Mouse (Mus musculus): ENCODE results near the gene Srsf3. TPM values are rescaled to one million over a fixed set of nuclear protein-coding genes. Genes with fewer than 3 reads are reported as not detected.

The Srsf3 gene
- total RNA-seq, 1 experiment from 2014 or later, result 1,077 TPM

DNA sequence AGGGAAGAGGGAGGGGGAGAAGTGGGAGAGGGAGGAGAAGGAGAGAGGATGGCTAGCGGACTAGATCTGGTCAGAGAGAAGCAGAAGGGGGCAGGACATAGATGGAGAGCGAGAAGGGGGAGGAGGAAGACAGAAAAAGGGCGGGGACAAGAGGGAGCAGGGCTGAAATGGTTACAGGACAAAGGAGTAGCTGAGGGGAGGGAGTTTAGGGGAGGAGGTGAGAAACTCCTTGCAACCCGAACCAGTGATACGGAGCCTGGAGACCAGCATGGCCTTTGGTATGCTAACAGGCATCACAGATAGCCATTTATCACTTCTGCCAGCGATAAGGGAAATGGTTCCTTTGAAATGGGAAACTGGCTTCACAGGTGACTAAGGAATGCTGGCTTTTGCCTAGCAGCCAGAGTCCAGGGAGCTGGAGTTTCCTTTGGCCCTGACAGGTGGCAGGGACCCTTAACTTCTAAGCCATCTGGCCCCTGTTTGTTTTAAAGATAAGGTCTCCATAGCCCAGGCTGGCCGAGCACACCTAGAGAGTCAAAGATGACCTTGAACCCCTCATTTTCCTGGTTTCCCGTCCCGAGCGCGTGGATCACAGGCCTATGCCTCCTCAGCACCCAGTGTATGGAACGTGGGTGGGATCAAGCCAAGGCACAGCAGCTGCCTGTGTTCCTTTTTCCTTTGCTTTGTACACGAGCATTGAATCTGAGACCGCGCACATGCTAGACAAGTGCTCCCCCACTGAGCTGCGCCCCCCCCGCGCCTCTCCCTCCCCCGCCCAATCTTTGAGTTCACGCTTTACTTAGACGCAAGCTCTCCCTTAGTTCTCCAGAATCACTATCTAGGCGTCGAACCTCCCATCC is 48.6 kb downstream of the Srsf3 start:
- ATAC-seq (replicated peaks; ENCODE audit: low read depth, poor library complexity, severe bottlenecking), result peak; percentile 24; the same call in 1 of the 2 replicates

DNA sequence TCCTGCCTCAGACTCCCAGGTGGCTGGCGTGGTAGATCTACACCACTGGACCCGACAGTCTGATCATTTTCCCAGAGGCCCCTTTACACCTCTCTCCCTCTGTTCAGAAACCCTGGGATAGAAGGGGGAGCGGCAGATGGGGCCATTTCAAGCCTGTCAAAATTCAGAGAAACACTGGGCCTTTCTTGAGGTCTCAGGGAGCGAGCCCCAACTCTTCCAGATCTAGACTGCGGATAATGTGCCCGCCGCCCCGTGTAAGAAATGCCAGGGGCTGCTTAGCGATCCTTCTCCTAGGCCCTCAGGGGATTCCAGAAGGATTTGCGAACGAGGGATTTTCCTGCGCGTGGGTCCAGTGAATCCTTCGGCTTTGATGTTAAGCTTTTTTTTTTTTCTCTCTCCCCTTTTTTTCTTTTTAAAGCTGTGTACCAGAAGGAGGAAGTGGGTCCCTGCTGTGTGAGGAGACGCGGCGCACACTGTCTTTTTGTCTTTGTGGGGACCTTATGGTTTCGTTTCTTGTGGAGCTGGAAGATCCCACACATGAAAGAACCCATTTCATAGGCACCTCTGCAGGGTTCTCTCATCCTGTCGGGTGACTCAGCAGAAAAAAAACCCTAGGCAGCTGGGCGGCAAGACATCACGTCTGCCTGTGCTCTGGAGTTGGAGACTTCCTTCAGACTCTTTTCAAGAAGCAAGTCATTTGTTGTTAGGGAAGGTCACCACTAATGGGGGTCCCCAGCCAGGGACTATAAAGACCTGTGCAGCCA is 49.4 kb downstream of the Srsf3 start:
- ATAC-seq (replicated peaks; ENCODE audit: low read depth, poor library complexity, severe bottlenecking), result peak; percentile 67

DNA sequence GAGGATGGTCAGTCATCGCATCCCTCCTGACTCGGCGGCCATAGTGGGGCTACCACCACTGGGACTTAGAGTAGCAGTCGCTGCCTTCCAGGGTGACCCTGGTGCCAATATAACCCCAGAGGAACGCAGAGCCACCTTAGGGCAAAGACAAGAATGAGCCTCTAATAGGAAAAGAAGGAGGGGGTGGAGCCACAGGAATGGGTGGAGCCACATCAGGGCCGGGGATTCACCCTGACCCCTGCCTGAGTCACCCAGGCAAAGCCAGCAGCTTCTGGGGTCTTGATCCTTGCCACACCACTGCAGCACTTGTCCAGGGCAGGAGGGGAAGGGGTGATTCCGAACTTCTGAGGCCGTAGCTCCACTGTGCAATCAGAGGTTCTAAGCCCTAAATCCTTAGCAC is 51.2 kb downstream of the Srsf3 start:
- ATAC-seq (replicated peaks; ENCODE audit: low read depth, poor library complexity, severe bottlenecking), result no peak

DNA sequence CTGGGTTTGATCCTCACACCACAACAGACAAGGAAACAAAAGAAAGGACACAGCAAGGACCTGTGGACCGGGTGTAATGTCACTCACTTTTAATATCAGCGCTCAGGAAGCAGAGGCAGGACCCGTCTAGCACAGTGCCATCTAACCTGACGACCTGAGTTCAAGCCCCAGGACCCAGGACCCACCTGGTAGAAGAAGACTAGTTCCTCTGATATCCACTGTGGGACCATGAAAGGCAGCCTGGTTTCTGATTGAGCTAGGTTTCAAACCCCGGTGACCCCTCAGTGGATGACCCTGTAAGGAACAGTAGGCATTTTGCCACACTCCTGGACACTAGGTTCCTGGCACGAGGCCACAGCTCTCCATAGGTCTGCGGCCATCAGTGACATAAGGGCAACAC is 52.2 kb downstream of the Srsf3 start:
- ATAC-seq (replicated peaks; ENCODE audit: low read depth, poor library complexity, severe bottlenecking), result no peak

DNA sequence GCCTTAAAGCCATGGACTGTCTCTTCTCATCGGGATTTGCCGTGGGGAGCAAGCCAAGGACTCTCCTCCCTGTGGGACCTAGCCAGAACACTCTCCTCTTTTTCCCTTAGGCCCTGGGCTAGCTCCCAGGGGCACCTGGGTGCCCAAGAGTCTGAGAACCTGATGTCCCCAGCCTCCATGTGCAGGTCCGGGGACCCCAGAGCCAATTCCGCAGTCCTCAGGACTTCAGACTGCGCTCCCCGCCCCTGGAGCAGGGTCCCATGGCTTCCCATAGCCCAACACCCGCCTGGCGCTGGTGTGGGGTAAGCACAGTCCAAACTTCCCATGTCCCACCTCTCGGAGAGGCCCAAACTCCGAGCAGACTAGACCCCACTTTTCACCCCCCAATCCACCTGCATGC is 52.8 kb downstream of the Srsf3 start:
- no peak for ATAC-seq (replicated peaks; ENCODE audit: low read depth, poor library complexity, severe bottlenecking)

DNA sequence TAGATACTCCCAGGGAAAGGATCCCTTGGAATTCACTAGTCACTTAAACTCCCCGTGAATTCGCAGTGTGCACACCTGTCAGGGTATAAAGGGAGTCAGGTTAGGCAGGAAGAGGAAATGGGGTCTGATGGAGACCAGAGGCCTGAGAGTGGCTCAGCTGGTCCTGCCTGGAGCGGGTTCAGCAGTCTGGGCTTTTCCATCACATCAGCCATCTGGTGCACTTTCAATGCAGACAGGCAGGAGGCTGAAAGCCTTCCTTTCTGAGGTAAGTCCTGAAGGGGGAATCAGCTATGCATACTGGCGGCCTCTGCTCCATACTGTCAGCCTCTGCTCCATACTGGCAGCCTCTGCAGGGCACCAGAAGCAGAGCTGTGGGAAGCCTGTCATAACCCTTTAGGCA is 54.5 kb downstream of the Srsf3 start:
- no peak for ATAC-seq (replicated peaks; ENCODE audit: low read depth, poor library complexity, severe bottlenecking)

DNA sequence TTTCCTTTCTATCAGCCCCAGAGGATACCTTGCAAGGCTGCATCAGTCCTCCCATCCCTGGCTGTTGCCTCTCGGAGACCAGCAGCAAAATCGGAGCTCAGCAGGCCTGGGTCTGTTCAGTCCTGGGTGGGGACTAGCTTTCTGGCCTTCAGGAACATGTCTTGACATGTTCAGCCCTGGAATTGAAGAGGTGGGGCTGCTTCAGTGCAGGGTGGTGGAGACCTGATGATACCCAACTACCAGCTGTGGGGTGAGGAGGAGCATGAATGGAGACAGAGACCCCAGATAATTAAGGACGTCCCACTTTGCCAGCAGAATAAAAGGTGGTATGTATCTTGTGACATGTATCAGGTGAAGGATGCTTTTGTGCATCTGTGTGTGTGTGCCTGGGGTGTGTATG is 58.3 kb downstream of the Srsf3 start, which contains the start of gene Cdkn1a:
Gene Cdkn1a, plus strand, starts transcription at position 201 of the 400 bp plus-strand sequence.
- no peak for ATAC-seq (replicated peaks; ENCODE audit: low read depth, poor library complexity, severe bottlenecking)

DNA sequence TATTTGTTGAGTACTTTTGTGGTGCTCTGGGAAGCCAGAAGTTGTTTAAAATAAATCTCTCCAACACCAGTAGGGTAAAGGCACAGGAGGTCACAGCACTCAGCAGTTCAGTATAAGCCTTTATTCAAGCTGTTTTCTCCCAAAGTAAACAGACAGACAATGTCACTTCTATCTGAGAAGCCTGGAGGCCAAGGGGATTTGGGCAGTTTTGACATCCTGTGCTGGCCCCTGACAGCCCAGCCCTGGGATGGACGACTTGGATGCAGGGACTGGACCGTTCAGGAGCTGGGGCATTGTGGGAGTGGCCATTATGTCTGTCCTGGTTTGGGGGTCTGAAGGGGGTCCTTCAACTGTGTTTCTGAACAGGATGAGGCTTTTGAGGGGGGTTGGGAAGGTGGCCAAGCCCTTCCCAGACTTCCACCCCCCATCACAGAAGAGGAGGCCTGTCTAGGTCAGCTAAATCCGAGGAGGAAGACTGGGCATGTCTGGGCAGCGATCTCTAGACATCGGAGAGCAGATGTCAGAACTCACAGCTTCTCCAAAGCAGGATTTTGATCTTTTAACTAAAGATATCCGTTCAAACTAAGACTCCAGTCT is 59.0 kb downstream of the Srsf3 start:
- no peak for ATAC-seq (replicated peaks; ENCODE audit: low read depth, poor library complexity, severe bottlenecking)

DNA sequence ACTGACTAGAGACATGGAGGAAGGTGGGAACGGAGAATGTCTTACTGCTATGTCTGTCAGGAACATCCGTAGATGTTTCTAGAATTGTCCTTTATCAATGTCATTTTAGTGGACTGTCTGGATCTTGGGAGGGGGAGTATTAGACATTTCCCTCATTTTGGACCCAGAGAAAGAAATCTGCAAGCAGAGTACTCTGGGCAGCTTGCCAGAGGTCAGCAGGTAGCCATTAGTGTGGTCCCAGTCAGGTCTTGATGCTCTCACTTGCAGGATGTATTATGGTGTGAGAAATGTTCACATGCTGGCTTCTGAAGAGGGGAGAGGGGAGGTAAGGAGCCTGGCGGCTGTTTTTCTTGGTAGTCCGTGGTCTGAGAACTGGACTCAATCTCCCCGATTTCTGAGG is 60.1 kb downstream of the Srsf3 start:
- ATAC-seq (replicated peaks; ENCODE audit: low read depth, poor library complexity, severe bottlenecking), result no peak

Other genes starting within 250 kb of the Srsf3 start
- gene Brpf3, start 231.5 kb upstream of the Srsf3 start, total RNA-seq (2017), result 8.6 and 9.7 TPM in 2 replicates
- gene Pnpla1, start 174.2 kb upstream of the Srsf3 start, total RNA-seq (2017), result not detected in 2 replicates
- 1.0 and 1.6 TPM in 2 replicates for gene 4930539E08Rik, start 117.3 kb upstream of the Srsf3 start, total RNA-seq (2017)
- gene Pxt1, start 88.8 kb upstream of the Srsf3 start, total RNA-seq (2017), result not detected in 2 replicates
- gene Kctd20, start 80.7 kb upstream of the Srsf3 start, total RNA-seq (2017), result 73.9 and 83.7 TPM in 2 replicates
- gene Stk38, start 24.6 kb upstream of the Srsf3 start, total RNA-seq (2017), result 94.7 and 123 TPM in 2 replicates
- 3.7 and 7.9 TPM in 2 replicates for gene Cdkn1a, start 58.3 kb downstream of the Srsf3 start, total RNA-seq (2017)
- 147 and 213 TPM in 2 replicates for gene Rab44, start 81.5 kb downstream of the Srsf3 start, total RNA-seq (2017)
- 0.64 and 0.87 TPM in 2 replicates for gene Cpne5, start 205.5 kb downstream of the Srsf3 start, total RNA-seq (2017)
- gene Ppil1, start 231.6 kb downstream of the Srsf3 start, total RNA-seq (2017), result 67.1 and 94.5 TPM in 2 replicates
- gene BC004004, start 236.2 kb downstream of the Srsf3 start, total RNA-seq (2017), result 51.3 and 77.8 TPM in 2 replicates